Mouse (Mus musculus) lung, embryonic 15.5 days (tissue): Measurements from ENCODE around the gene Myh13. TPM values are rescaled to one million over a fixed set of nuclear protein-coding genes. Genes with fewer than 3 reads are reported as not detected.

Experiments used
- ATAC-seq: fragments of 200-750 bp; cut with Nextera tagmentation; 2 replicates; pipeline ENCODE4 v1.8.0; 2017; ENCODE audit warnings: moderate number of reproducible peaks, borderline replicate concordance; ENCODE audit not compliant: low FRiP score, low TSS enrichment; ENCODE audit errors: extremely low read depth
- H3K27ac ChIP-seq: fragments of 300-500 bp; sonication (generic); 2 replicates; pipeline ENCODE4 v1.5.1; 2015; ENCODE audit warnings: moderate library complexity, mild to moderate bottlenecking, inconsistent platforms
- H3K27me3 ChIP-seq: fragments of 300-500 bp; sonication (generic); 2 replicates; pipeline ENCODE4 v1.6.1; 2015; ENCODE audit warnings: inconsistent platforms
- H3K36me3 ChIP-seq: fragments of 300-500 bp; sonication (generic); 2 replicates; pipeline ENCODE4 v1.6.1; 2015; ENCODE audit warnings: inconsistent platforms
- H3K4me1 ChIP-seq: fragments of 300-500 bp; sonication (generic); 2 replicates; pipeline ENCODE4 v1.6.1; 2015; ENCODE audit warnings: inconsistent platforms
- H3K4me2 ChIP-seq: fragments of 300-500 bp; sonication (generic); 2 replicates; pipeline ENCODE4 v1.6.1; 2015; ENCODE audit warnings: inconsistent platforms, mild to moderate bottlenecking, moderate library complexity
- H3K4me3 ChIP-seq: fragments of 300-500 bp; sonication (generic); 2 replicates; pipeline ENCODE4 v1.5.1; 2015; ENCODE audit warnings: mild to moderate bottlenecking, inconsistent platforms
- H3K9ac ChIP-seq: fragments of 300-500 bp; sonication (generic); 2 replicates; pipeline ENCODE4 v1.6.1; 2015; ENCODE audit warnings: inconsistent platforms
- H3K9me3 ChIP-seq: fragments of 300-500 bp; sonication (generic); 2 replicates; pipeline ENCODE4 v1.6.1; 2016; ENCODE audit warnings: inconsistent platforms
- WGBS: fragments of 180-500 bp; shearing (Covaris S2); methylation state at CpG from one replicate; pipeline ENCODE4 v1.1.7; 2015; 5-methylcytosine and 5-hydroxymethylcytosine counted together
- polyA plus RNA-seq: library from polyadenylated mRNA; unstranded; fragments of >200 nt; fragmentation: Nextera tagmentation; extraction: Ambion mirVana; gene quantifications from 2 replicates; pipeline ENCODE4 v1.2.1, GENCODE M21; 2015

Gene Myh13
- polyA plus RNA-seq, 1 experiment from 2014 or later: 0.07 TPM

DNA sequence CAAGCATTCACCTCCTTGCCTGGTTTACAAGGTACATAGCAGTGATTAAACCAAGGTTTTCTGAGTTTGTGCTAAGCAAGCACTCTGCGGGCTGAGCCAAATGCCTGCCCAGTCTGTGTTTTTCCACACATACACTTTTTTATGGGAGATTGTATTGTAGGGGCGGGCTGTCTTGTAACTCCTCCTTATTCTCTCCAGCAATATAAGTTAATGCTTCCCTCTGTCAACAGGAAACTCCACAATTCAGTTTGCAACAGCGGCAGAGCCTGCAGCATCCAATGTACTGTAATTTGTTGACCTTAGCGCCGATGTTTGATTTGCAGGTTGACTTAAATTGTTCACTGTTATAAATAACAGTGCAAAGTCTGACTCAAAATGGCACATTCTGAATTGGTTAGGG is 79.5 kb downstream of the Myh13 start:
- ATAC-seq: no peak
- H3K4me1 ChIP-seq: no peaks in the 10 kb centered on the region
- no peaks in the 10 kb centered on the region for H3K36me3 ChIP-seq
- no peaks in the 10 kb centered on the region for H3K9me3 ChIP-seq
- no peak overlapping the region for H3K27ac ChIP-seq
- no peaks in the 10 kb centered on the region for H3K27me3 ChIP-seq
- no peak overlapping the region for H3K4me3 ChIP-seq
- H3K4me2 ChIP-seq: no peak overlapping the region
- 76% methylated on average over 5 of the region's 5 CpGs for WGBS
- no peak overlapping the region for H3K9ac ChIP-seq

DNA sequence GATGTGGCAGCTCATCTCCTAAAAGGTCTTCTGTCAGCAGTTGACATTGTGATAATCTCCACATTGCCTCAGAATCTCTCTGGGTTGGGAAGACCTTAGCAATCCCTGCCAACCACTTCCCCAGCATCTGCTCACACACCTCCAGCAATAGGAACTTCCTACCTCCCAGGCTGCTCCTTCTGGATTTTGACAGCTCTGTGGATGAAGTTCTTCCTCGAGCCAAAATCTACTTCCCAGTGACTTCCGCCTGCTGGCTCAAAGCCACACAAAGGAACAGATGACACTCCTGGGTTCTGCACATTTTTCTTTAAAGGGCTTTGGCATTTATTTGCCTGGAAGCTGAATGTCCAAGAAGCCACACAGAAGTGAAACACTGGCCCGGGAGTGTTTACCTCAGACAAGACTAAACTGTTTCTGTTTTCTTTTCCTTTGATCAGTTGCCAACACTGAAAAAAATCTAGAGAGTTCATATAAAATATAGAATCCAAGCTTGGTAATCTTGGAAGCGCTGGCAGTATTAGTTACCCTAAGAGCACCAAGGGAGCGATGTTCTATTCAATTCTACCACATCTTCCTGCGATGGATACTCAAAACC is 93.0 kb downstream of the Myh13 start:
- H3K9me3 ChIP-seq: no peaks in the 10 kb centered on the region
- H3K9ac ChIP-seq: no peak overlapping the region
- H3K27ac ChIP-seq: no peak overlapping the region
- H3K27me3 ChIP-seq: no peaks in the 10 kb centered on the region
- no peak overlapping the region for H3K4me2 ChIP-seq
- no peaks in the 10 kb centered on the region; the same call in 1 of the 2 replicates for H3K4me1 ChIP-seq
- no peaks in the 10 kb centered on the region for H3K36me3 ChIP-seq
- ATAC-seq: peak; percentile 46; the same call in 1 of the 2 replicates
- no peak overlapping the region for H3K4me3 ChIP-seq
- 48% methylated on average over 6 of the region's 6 CpGs for WGBS

Other genes with a start within 250 kb of the Myh13 start
- gene Myh3, start 243.4 kb upstream of the Myh13 start, polyA plus RNA-seq: 0.59 and 1.9 TPM in 2 replicates
- not detected in 2 replicates for gene Myh2, start 150.6 kb upstream of the Myh13 start, polyA plus RNA-seq
- 0.09 and 0.10 TPM in 2 replicates for gene Myh1, start 121.6 kb upstream of the Myh13 start, polyA plus RNA-seq
- 0.02 TPM in 1 of 2 replicates, not detected in the other for gene Myh4, start 83.6 kb upstream of the Myh13 start, polyA plus RNA-seq
- 0.39 and 2.3 TPM in 2 replicates for gene Myh8, start 44.5 kb upstream of the Myh13 start, polyA plus RNA-seq
- 11.7 and 13.0 TPM in 2 replicates for gene Gas7, start 133.8 kb downstream of the Myh13 start, polyA plus RNA-seq